Mouse (Mus musculus): ENCODE measurements at regions not wholly inside any gene's neighbourhood (a gene's known extent, or its start where the extent isn't known, plus 50 kb on each side); places are given as distances from the start of the nearest gene placed in this dataset.

- no peaks in the 10 kb centered on the region for H3K9me3 ChIP-seq
- no peaks in the 10 kb centered on the region for H3K27me3 ChIP-seq (ENCODE audit: poor library complexity, severe bottlenecking)
- peaks cover 6% of the 10 kb centered on the region for H3K4me1 ChIP-seq
- H3K36me3 ChIP-seq (replicated peaks): no peaks in the 10 kb centered on the region
- WGBS: 86% methylated on average over 2 of the region's 2 CpGs
- H3K27ac ChIP-seq: no peak overlapping the region
- DNase-seq (ENCODE audit: extremely low spot score, low spot score): no peak
- no peak overlapping the region for H3K4me3 ChIP-seq
These were observed 57.2 kb upstream of the Slc1a1 start for GRCm38 (mm10) chr19:28777674-28778073.

- Histone ChIP-seq H3K27me3 (ENCODE audit: poor library complexity, severe bottlenecking) (no peaks in the 10 kb centered on the region), H3K9me3 (no peaks in the 10 kb centered on the region), H3K4me1 (0 out of 2 replicates have a peak, but pooled peaks cover 2% of the 10 kb centered on the region), H3K36me3 (replicated peaks) (no peaks in the 10 kb centered on the region), H3K4me3 (no peak overlapping the region), H3K27ac (no peak overlapping the region)
- peak; percentile 11 for DNase-seq (ENCODE audit: extremely low spot score, low spot score)
- 31% methylated on average over 4 of the region's 4 CpGs for WGBS
These were observed 56.5 kb upstream of the Slc1a1 start for GRCm38 (mm10) chr19:28778386-28778785.

- DNase-seq (ENCODE audit: extremely low spot score, low spot score): no peak
- Histone ChIP-seq H3K4me1 (0 out of 2 replicates have a peak, but pooled peaks cover 2% of the 10 kb centered on the region), H3K27ac (no peak overlapping the region), H3K9me3 (no peaks in the 10 kb centered on the region), H3K36me3 (replicated peaks) (no peaks in the 10 kb centered on the region), H3K27me3 (ENCODE audit: poor library complexity, severe bottlenecking) (no peaks in the 10 kb centered on the region), H3K4me3 (no peak overlapping the region)
- WGBS: 81% methylated on average over 2 of the region's 2 CpGs
These were observed 52.9 kb upstream of the Slc1a1 start for GRCm38 (mm10) chr19:28781971-28782370.

Data from forebrain, embryonic 10.5 days (tissue).